Mouse (Mus musculus) liver, postnatal 0 days (tissue): ENCODE data around the gene Prrt2. TPM values are rescaled to one million over a fixed set of nuclear protein-coding genes. Genes with fewer than 3 reads are reported as not detected.

Experiments used
- ATAC-seq: fragments of 200-750 bp; cut with Nextera tagmentation; 2 replicates; pipeline ENCODE4 v1.8.0; 2017; ENCODE audit warnings: mild to moderate bottlenecking, moderate library complexity
- DNase-seq: peaks from one replicate; pipeline ENCODE4 v3.0.0-alpha.2; 2016
- H3K27ac ChIP-seq: fragments of 300-500 bp; sonication (generic); 2 replicates; pipeline ENCODE4 v1.5.1; 2014; ENCODE audit warnings: antibody characterized with exemption, moderate library complexity, mild to moderate bottlenecking, low read depth
- H3K27me3 ChIP-seq: fragments of 300-500 bp; sonication (generic); 2 replicates; pipeline ENCODE4 v1.6.1; 2014; ENCODE audit warnings: low read length, control low read depth, mixed read lengths; ENCODE audit not compliant: insufficient read depth
- H3K36me3 ChIP-seq: fragments of 300-500 bp; sonication (generic); replicated peaks from 2 replicates; pipeline ENCODE4 v1.6.1; 2014; ENCODE audit warnings: mild to moderate bottlenecking, control low read depth, low read length, moderate library complexity, mixed read lengths; ENCODE audit not compliant: insufficient read depth
- H3K4me1 ChIP-seq: fragments of 300-500 bp; sonication (generic); 2 replicates; pipeline ENCODE4 v1.6.1; 2014; ENCODE audit warnings: antibody characterized with exemption, mild to moderate bottlenecking, control low read depth; ENCODE audit not compliant: insufficient read depth
- H3K4me2 ChIP-seq: fragments of 300-500 bp; sonication (generic); 2 replicates; pipeline ENCODE4 v1.6.1; 2014; ENCODE audit warnings: low read depth, mild to moderate bottlenecking, low read length, moderate library complexity, mixed read lengths
- H3K4me3 ChIP-seq: fragments of 300-500 bp; sonication (generic); 2 replicates; pipeline ENCODE4 v1.5.1; 2014; ENCODE audit warnings: low read depth, low read length
- H3K9ac ChIP-seq: fragments of 300-500 bp; sonication (generic); replicated peaks from 2 replicates; pipeline ENCODE4 v1.6.1; 2014; ENCODE audit warnings: mild to moderate bottlenecking, moderate library complexity
- H3K9me3 ChIP-seq: fragments of 300-500 bp; sonication (generic); 2 replicates; pipeline ENCODE4 v1.6.1; 2016; ENCODE audit warnings: mild to moderate bottlenecking, control low read depth, low read length, mixed read lengths
- CTCF ChIP-seq: sonication (generic); IDR thresholded peaks from 2 replicates; pipeline ENCODE4 v1.5.1; 2016; ENCODE audit warnings: antibody characterized with exemption, low read depth
- EP300 ChIP-seq: IDR thresholded peaks from 2 replicates; pipeline ENCODE4 v1.6.1; 2016; ENCODE audit warnings: antibody characterized with exemption, low read depth, mild to moderate bottlenecking
- WGBS: fragments of 180-500 bp; shearing (Covaris S2); extraction: QIAGEN DNeasy Blood & Tissue Kit; methylation state at CpG from one replicate; pipeline ENCODE4 v1.1.7; 2014; ENCODE audit not compliant: insufficient replicate concordance; 5-methylcytosine and 5-hydroxymethylcytosine counted together
- polyA plus RNA-seq: library from polyadenylated mRNA; unstranded; fragments of >200 nt; fragmentation: Nextera tagmentation; extraction: Ambion mirVana; gene quantifications from 2 replicates; pipeline ENCODE4 v1.2.1, GENCODE M21; 2015

The Prrt2 gene
- polyA plus RNA-seq, 1 experiment from 2014 or later, result not detected

GRCm38 (mm10) chr7:127016971-127017949, 3.8 kb downstream of the Prrt2 start, which contains the start of gene Pagr1a:
Gene Pagr1a, minus strand, starts transcription at chr7:127017352.
- no peaks in the 10 kb centered on the region for H3K27me3 ChIP-seq
- peak; percentile 95 for TF ChIP-seq CTCF
- TF ChIP-seq EP300, result peak; percentile 25; the same call in 1 of the 2 replicates
- DNase-seq, result peak; percentile 97
- peaks cover 49% of the 10 kb centered on the region for H3K4me1 ChIP-seq
- ATAC-seq, result peak; percentile 90
- H3K4me2 ChIP-seq, result peak within 1 kb of the TSS; percentile 83
- peaks cover 9% of the 10 kb centered on the region for H3K36me3 ChIP-seq
- WGBS, result 4% methylated on average over 39 of the region's 39 CpGs
- H3K27ac ChIP-seq, result peak within 1 kb of the TSS; percentile 87
- H3K9ac ChIP-seq, result peak within 1 kb of the TSS; percentile 72
- peak within 1 kb of the TSS; percentile 73 for H3K4me3 ChIP-seq
- H3K9me3 ChIP-seq, result no peaks in the 10 kb centered on the region

GRCm38 (mm10) chr7:127016486-127016938, 4.5 kb downstream of the Prrt2 start:
- H3K4me3 ChIP-seq, result peak overlapping the region; percentile 73
- WGBS, result under 1% methylated on average over 22 of the region's 22 CpGs
- H3K36me3 ChIP-seq, result peaks cover 8% of the 10 kb centered on the region; the same call in 1 of the 2 replicates
- H3K27ac ChIP-seq, result peak overlapping the region; percentile 87
- no peaks in the 10 kb centered on the region for H3K27me3 ChIP-seq
- no peak for TF ChIP-seq CTCF
- DNase-seq, result peak; percentile 69
- ATAC-seq, result peak; percentile 42
- H3K9me3 ChIP-seq, result no peaks in the 10 kb centered on the region
- H3K9ac ChIP-seq, result peak overlapping the region; percentile 72
- peak overlapping the region; percentile 83 for H3K4me2 ChIP-seq
- H3K4me1 ChIP-seq, result peaks cover 42% of the 10 kb centered on the region

- peak within 1 kb of the TSS; percentile 83 for H3K4me2 ChIP-seq
- no peak for DNase-seq
- peak within 1 kb of the TSS; percentile 72 for H3K9ac ChIP-seq
- no peaks in the 10 kb centered on the region for H3K9me3 ChIP-seq
- peaks cover 8% of the 10 kb centered on the region; the same call in 1 of the 2 replicates for H3K36me3 ChIP-seq
- ATAC-seq, result no peak
- H3K4me3 ChIP-seq, result peak within 1 kb of the TSS; percentile 73
- no peak for TF ChIP-seq CTCF
- no peaks in the 10 kb centered on the region for H3K27me3 ChIP-seq
- peaks cover 40% of the 10 kb centered on the region for H3K4me1 ChIP-seq
- H3K27ac ChIP-seq, result peak within 1 kb of the TSS; percentile 87
These were observed 4.7 kb downstream of the Prrt2 start, which contains the start of gene Pagr1b for GRCm38 (mm10) chr7:127016481-127016485. Gene Pagr1b, minus strand, starts transcription at chr7:127016484.

DNA sequence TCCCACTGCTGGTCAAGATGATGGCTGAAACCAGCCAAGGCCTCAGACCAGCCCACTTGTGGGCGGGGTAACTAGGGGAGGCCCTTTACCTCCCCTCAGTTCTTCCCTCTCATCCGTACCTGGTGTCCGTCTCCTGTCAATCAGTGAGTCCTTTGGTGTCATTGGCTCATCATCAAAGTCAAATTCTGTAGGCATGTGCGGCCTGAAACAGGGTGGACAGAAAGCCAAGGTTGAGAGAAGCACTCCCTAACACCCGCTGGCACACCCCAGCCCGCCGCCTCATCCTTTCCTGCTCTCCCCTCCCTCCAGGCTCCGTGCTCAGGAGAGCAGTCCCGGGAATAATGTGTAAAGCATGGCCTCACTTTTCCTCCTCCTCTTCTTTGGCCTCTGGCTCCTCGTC, 4.9 kb downstream of the Prrt2 start:
- H3K36me3 ChIP-seq, result peaks cover 8% of the 10 kb centered on the region; the same call in 1 of the 2 replicates
- TF ChIP-seq EP300 (no peak), CTCF (no peak)
- peaks cover 38% of the 10 kb centered on the region for H3K4me1 ChIP-seq
- DNase-seq, result peak; percentile 70
- peak overlapping the region; percentile 83 for H3K4me2 ChIP-seq
- no peaks in the 10 kb centered on the region for H3K27me3 ChIP-seq
- H3K4me3 ChIP-seq, result peak overlapping the region; percentile 73
- H3K27ac ChIP-seq, result peak overlapping the region; percentile 87
- peak; percentile 27 for ATAC-seq
- H3K9ac ChIP-seq, result peak overlapping the region; percentile 72
- 6% methylated on average over 10 of the region's 10 CpGs for WGBS
- H3K9me3 ChIP-seq, result no peaks in the 10 kb centered on the region

DNA sequence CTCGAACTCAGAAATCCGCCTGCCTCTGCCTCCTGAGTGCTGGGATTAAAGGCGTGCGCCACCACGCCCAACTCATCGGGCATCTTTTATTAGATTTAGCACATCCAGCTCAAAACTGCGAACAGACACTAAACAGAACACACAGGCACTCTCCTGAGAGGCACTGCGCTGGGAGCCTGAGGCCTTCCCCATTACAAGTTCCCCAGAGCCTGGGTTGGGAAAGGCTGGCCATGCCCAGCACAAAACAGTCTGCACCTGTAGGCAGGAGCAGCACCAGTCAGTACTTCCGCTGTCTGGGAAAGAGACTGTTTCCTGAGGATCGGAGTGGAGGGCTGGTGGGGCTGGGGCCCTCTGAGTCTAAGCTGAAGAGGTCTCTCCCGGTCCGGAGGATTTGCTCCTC, 6.0 kb downstream of the Prrt2 start:
- TF ChIP-seq CTCF (no peak), EP300 (no peak)
- 91% methylated on average over 12 of the region's 12 CpGs for WGBS
- Histone ChIP-seq H3K27me3 (no peaks in the 10 kb centered on the region), H3K4me1 (peaks cover 35% of the 10 kb centered on the region), H3K9ac (no peak overlapping the region; the same call in 1 of the 2 replicates), H3K4me3 (no peak overlapping the region), H3K36me3 (peaks cover 8% of the 10 kb centered on the region; the same call in 1 of the 2 replicates), H3K27ac (0 out of 2 replicates have a peak overlapping the region, but pooled peaks have one; percentile 3), H3K9me3 (no peaks in the 10 kb centered on the region), H3K4me2 (peak overlapping the region; percentile 84; the same call in 1 of the 2 replicates)
- DNase-seq, result no peak
- no peak for ATAC-seq

DNA sequence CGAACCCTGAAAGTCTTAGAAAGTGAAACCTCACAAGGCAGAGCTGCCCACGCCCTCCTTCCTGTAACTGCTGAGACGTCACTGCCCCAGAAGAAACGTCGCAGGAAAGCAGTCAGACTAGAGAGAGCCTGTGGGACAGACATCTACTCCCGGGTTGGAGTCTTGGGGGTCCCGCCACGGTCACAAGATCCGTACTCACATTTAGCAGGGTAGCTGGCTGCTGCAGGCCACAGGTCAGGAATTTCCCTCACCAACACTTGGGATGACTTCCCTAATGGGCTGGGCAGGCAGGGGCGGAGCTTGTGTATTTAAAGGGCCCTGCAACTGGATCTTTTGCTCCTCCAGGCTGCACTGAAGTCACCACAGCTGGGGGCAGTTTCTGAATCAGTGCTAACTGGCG, 6.7 kb downstream of the Prrt2 start, which contains the start of gene Mvp:
Mvp (minus strand) TSS at position 302 of the 400 bp plus-strand sequence.
- no peaks in the 10 kb centered on the region for H3K27me3 ChIP-seq
- H3K4me1 ChIP-seq, result peaks cover 39% of the 10 kb centered on the region
- DNase-seq, result peak; percentile 72
- no peaks in the 10 kb centered on the region for H3K9me3 ChIP-seq
- peaks cover 8% of the 10 kb centered on the region; the same call in 1 of the 2 replicates for H3K36me3 ChIP-seq
- H3K9ac ChIP-seq, result peak within 1 kb of the TSS; percentile 73
- ATAC-seq, result no peak
- H3K27ac ChIP-seq, result peak within 1 kb of the TSS; percentile 87
- H3K4me2 ChIP-seq, result peak within 1 kb of the TSS; percentile 84
- no peak for TF ChIP-seq CTCF
- no peak for TF ChIP-seq EP300
- WGBS, result 17% methylated on average over 11 of the region's 11 CpGs
- H3K4me3 ChIP-seq, result peak within 1 kb of the TSS; percentile 70
